Mouse (Mus musculus) stomach, embryonic 15.5 days (tissue): Measurements from ENCODE around the gene Plod2. TPM values are rescaled to one million over a fixed set of nuclear protein-coding genes. Genes with fewer than 3 reads are reported as not detected.

Source experiments
- ATAC-seq: fragments of 200-750 bp; cut with Nextera tagmentation; 2 replicates; pipeline ENCODE4 v1.8.0; 2017; ENCODE audit warnings: low read depth, moderate number of reproducible peaks, moderate TSS enrichment; ENCODE audit not compliant: insufficient read depth, low FRiP score
- H3K27ac ChIP-seq: fragments of 300-500 bp; sonication (generic); 2 replicates; pipeline ENCODE4 v1.5.1; 2015; ENCODE audit warnings: mild to moderate bottlenecking, inconsistent platforms
- H3K27me3 ChIP-seq: fragments of 300-500 bp; sonication (generic); replicated peaks from 2 replicates; pipeline ENCODE4 v1.6.1; 2015; ENCODE audit warnings: inconsistent platforms
- H3K36me3 ChIP-seq: fragments of 300-500 bp; sonication (generic); 2 replicates; pipeline ENCODE4 v1.6.1; 2015; ENCODE audit warnings: inconsistent platforms
- H3K4me1 ChIP-seq: fragments of 300-500 bp; sonication (generic); 2 replicates; pipeline ENCODE4 v1.6.1; 2015; ENCODE audit warnings: inconsistent platforms
- H3K4me2 ChIP-seq: fragments of 300-500 bp; sonication (generic); 2 replicates; pipeline ENCODE4 v1.6.1; 2015; ENCODE audit warnings: mild to moderate bottlenecking, inconsistent platforms
- H3K4me3 ChIP-seq: fragments of 300-500 bp; sonication (generic); replicated peaks from 2 replicates; pipeline ENCODE4 v1.5.1; 2015; ENCODE audit warnings: inconsistent platforms
- H3K9ac ChIP-seq: fragments of 300-500 bp; sonication (generic); 2 replicates; pipeline ENCODE4 v1.6.1; 2015; ENCODE audit warnings: inconsistent platforms
- H3K9me3 ChIP-seq: fragments of 300-500 bp; sonication (generic); 2 replicates; pipeline ENCODE4 v1.6.1; 2016; ENCODE audit warnings: inconsistent platforms
- WGBS: fragments of 180-500 bp; shearing (Covaris S2); methylation state at CpG from one replicate; pipeline ENCODE4 v1.1.7; 2015; 5-methylcytosine and 5-hydroxymethylcytosine counted together
- polyA plus RNA-seq: library from polyadenylated mRNA; unstranded; fragments of >200 nt; fragmentation: Nextera tagmentation; extraction: Ambion mirVana; gene quantifications from 2 replicates; pipeline ENCODE4 v1.2.1, GENCODE M21; 2015

Gene Plod2
- 39.4 and 41.4 TPM in 2 replicates for polyA plus RNA-seq

DNA sequence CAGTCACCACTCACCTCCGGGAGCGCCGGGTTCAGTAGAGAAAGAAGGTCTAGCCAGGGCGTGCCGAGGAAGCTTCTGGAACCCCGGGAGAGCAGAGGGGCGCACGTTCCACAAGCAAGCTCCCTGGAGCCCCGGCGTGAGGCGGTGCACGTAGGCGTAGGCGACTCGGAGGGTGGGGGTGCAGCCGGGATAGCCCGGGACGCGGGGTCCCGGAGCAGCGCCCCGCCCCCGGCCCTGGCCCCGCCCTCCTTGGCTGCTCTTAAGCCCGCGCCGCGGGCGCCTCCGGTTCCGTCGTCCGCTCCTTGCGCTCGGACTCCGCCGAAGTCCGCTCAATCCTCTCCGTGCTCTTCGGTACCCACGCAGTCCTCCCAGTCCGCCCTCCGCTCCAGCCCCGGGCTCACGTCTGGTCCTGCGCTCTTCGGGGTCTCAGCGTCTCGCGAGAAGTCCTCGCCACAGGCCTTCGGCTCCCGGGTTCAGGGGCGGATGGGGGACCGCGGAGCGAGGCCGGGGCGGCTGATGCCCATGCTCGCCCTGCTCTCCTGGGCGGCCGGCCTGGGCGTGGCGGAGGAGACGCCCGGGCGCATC is at the start of gene Plod2:
TSS of gene Plod2 (plus strand) at position 247 of the 585 bp plus-strand sequence.
- Histone ChIP-seq H3K9ac (peak within 1 kb of the TSS; percentile 74), H3K36me3 (no peaks in the 10 kb centered on the region), H3K4me1 (peaks cover 29% of the 10 kb centered on the region), H3K4me2 (peak within 1 kb of the TSS; percentile 73), H3K27me3 (no peaks in the 10 kb centered on the region), H3K27ac (peak within 1 kb of the TSS; percentile 92), H3K4me3 (peak within 1 kb of the TSS; percentile 92), H3K9me3 (no peaks in the 10 kb centered on the region)
- ATAC-seq = peak; percentile 94
- WGBS = under 1% methylated on average over 64 of the region's 67 CpGs

- Histone ChIP-seq H3K4me2 (no peak overlapping the region), H3K9me3 (no peaks in the 10 kb centered on the region), H3K36me3 (no peaks in the 10 kb centered on the region), H3K27me3 (no peaks in the 10 kb centered on the region), H3K27ac (no peak overlapping the region), H3K4me1 (no peaks in the 10 kb centered on the region), H3K4me3 (no peak overlapping the region), H3K9ac (no peak overlapping the region)
- no peak for ATAC-seq
- whole genome bisulfite sequencing = 45% methylated on average over 12 of the region's 12 CpGs
Observed at GRCm38 (mm10) chr9:92499710-92500410, 42.2 kb upstream of the Plod2 start.

- 33% methylated on average over 3 of the region's 3 CpGs for WGBS
- Histone ChIP-seq H3K4me3 (no peak overlapping the region), H3K4me2 (no peak overlapping the region), H3K4me1 (no peaks in the 10 kb centered on the region), H3K27ac (no peak overlapping the region), H3K9me3 (no peaks in the 10 kb centered on the region), H3K36me3 (no peaks in the 10 kb centered on the region), H3K9ac (no peak overlapping the region), H3K27me3 (no peaks in the 10 kb centered on the region)
- no peak for ATAC-seq
Observed at GRCm38 (mm10) chr9:92504256-92504655, 37.8 kb upstream of the Plod2 start.

DNA sequence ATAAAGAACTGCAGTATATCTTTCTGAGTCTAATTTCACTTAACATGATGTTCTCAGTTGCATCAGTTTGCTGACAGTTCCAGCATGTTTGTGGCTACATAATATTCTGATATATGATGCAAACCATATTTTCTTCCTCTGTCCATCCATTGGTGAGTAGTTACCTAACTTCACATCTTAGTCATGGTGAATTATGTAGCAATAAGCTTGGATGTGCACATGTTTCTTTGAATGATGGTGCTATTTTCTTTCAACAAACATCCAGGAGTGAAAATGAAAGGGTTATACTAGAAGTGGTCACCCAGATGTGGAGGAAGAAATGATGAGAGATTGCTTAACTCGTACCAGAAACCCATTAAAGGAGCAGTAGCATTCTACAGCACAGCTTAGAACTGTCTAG is 37.1 kb upstream of the Plod2 start:
- no peaks in the 10 kb centered on the region for H3K27me3 ChIP-seq
- H3K4me2 ChIP-seq = no peak overlapping the region
- H3K4me1 ChIP-seq = no peaks in the 10 kb centered on the region
- H3K9me3 ChIP-seq = no peaks in the 10 kb centered on the region
- no peaks in the 10 kb centered on the region for H3K36me3 ChIP-seq
- ATAC-seq = no peak
- no peak overlapping the region for H3K9ac ChIP-seq
- no peak overlapping the region for H3K27ac ChIP-seq
- H3K4me3 ChIP-seq = no peak overlapping the region
- 43% methylated on average over 1 of the region's 1 CpGs for WGBS

GRCm38 (mm10) chr9:92511696-92512095 is 30.3 kb upstream of the Plod2 start:
- Histone ChIP-seq H3K36me3 (no peaks in the 10 kb centered on the region), H3K27me3 (no peaks in the 10 kb centered on the region), H3K9ac (no peak overlapping the region), H3K27ac (no peak overlapping the region), H3K4me1 (no peaks in the 10 kb centered on the region), H3K4me2 (no peak overlapping the region), H3K9me3 (no peaks in the 10 kb centered on the region), H3K4me3 (no peak overlapping the region)
- no peak for ATAC-seq

- Histone ChIP-seq H3K4me1 (no peaks in the 10 kb centered on the region), H3K27ac (no peak overlapping the region), H3K9me3 (no peaks in the 10 kb centered on the region), H3K27me3 (no peaks in the 10 kb centered on the region), H3K9ac (no peak overlapping the region), H3K36me3 (no peaks in the 10 kb centered on the region), H3K4me2 (no peak overlapping the region), H3K4me3 (no peak overlapping the region)
- ATAC-seq = no peak
- 95% methylated on average over 12 of the region's 12 CpGs for WGBS
Observed at GRCm38 (mm10) chr9:92517036-92517435, 25.0 kb upstream of the Plod2 start.

GRCm38 (mm10) chr9:92520751-92521150 is 21.3 kb upstream of the Plod2 start:
- WGBS = 87% methylated on average over 10 of the region's 10 CpGs
- H3K36me3 ChIP-seq = no peaks in the 10 kb centered on the region
- no peak overlapping the region for H3K4me3 ChIP-seq

DNA sequence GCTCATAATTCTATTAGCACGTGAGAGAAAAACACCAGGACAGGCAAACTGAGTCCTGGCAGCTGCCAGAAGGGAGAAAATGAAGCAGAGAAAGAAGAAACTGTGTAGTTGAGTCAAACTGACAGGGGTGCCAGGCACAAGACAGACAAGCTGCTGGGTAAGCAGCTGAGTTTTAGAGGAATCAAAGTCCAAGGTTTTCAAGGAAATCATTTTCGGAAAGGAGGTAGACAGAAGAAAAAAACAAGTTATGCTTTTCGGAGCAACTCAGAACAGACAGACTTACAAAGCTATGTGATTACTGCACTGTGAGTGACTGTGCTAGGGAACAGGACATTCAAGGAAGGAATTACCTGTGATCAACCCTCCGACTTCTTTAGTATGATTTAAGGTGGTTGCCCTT is 17.5 kb upstream of the Plod2 start:
- ATAC-seq = no peak
- Histone ChIP-seq H3K36me3 (no peaks in the 10 kb centered on the region), H3K4me2 (no peak overlapping the region), H3K9me3 (no peaks in the 10 kb centered on the region), H3K27ac (no peak overlapping the region), H3K9ac (no peak overlapping the region), H3K4me1 (no peaks in the 10 kb centered on the region), H3K4me3 (no peak overlapping the region), H3K27me3 (no peaks in the 10 kb centered on the region)
- WGBS = 83% methylated on average over 4 of the region's 4 CpGs

More at GRCm38 (mm10) chr9:92520751-92521150, 21.3 kb upstream of the Plod2 start:
- Histone ChIP-seq H3K9me3 (no peaks in the 10 kb centered on the region), H3K27me3 (no peaks in the 10 kb centered on the region), H3K9ac (no peak overlapping the region), H3K4me2 (no peak overlapping the region), H3K27ac (no peak overlapping the region), H3K4me1 (no peaks in the 10 kb centered on the region)
- no peak for ATAC-seq

- Histone ChIP-seq H3K27ac (no peak overlapping the region), H3K9ac (no peak overlapping the region), H3K27me3 (no peaks in the 10 kb centered on the region), H3K36me3 (no peaks in the 10 kb centered on the region), H3K9me3 (no peaks in the 10 kb centered on the region), H3K4me1 (no peaks in the 10 kb centered on the region), H3K4me3 (no peak overlapping the region), H3K4me2 (no peak overlapping the region)
- 81% methylated on average over 3 of the region's 3 CpGs for WGBS
- ATAC-seq = no peak
Observed at GRCm38 (mm10) chr9:92530055-92530454, 12.0 kb upstream of the Plod2 start.

- Histone ChIP-seq H3K4me1 (0 out of 2 replicates have a peak, but pooled peaks cover 2% of the 10 kb centered on the region), H3K36me3 (no peaks in the 10 kb centered on the region), H3K9ac (no peak overlapping the region), H3K4me2 (no peak overlapping the region), H3K4me3 (no peak overlapping the region), H3K27me3 (no peaks in the 10 kb centered on the region), H3K9me3 (no peaks in the 10 kb centered on the region), H3K27ac (no peak overlapping the region)
- WGBS = 69% methylated on average over 6 of the region's 6 CpGs
- no peak for ATAC-seq
Observed at GRCm38 (mm10) chr9:92537735-92538134, 4.3 kb upstream of the Plod2 start.

DNA sequence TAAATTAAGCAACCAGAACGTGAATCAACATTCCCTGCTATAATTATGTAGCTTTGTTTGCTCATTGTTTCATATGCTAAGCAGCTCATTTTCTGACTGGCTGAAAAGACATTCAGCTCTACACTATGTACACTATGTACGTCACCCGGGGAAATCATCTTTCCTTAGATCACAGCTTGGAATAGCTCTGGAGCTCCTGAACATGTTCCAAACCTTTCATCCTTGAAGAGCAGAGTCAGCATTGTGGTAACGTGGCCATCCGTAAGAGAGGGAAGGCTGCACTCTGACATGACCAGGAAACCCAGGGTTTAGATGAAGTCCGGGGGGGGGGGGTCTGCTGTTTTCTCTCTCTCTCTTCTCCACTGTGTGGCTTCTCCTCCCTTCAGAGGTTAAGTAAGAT is 3.8 kb upstream of the Plod2 start:
- ATAC-seq = no peak
- Histone ChIP-seq H3K27ac (no peak overlapping the region), H3K27me3 (no peaks in the 10 kb centered on the region), H3K36me3 (no peaks in the 10 kb centered on the region), H3K9me3 (no peaks in the 10 kb centered on the region), H3K4me2 (no peak overlapping the region), H3K9ac (no peak overlapping the region), H3K4me3 (no peak overlapping the region), H3K4me1 (0 out of 2 replicates have a peak, but pooled peaks cover 6% of the 10 kb centered on the region)
- 71% methylated on average over 6 of the region's 6 CpGs for WGBS

DNA sequence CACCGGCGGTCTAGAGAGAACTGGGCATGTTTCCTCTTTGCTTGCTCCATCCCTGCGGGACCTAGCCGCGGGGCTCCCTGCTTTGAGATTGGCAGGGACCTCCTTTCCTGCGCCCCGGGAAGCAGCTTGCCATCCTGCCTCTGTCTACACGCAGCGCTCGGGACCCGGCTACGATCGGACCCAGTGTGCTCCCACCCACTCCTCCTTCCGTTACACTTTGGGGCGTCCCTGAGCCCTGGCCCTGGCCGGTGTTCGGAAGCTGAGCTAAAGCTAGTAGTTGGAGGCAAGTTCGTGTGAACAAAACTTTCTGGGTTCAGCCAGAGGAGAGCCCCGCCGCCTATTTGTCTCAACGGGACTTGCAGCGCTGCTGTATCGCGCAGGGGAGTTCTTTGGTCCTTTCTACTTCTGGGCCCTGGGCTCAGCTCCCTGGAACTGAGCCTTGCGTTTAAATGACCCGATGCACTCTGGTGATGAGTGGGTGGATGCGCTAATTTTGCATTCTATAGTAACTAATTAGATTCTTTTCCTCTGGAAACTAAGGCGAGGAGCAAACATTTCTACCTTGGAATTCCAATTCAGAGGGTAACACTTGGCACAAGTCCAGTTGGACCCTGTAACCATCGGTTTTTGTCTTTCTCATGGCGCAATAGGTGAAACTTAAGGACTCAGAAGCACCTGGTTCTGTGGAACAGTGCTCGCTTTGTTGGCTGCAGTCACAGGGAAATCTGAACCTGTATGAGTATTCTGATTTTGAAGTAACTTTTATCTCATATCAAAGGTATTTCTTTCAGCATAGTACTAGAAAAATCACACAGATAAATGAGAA is 781 bp downstream of the Plod2 start:
- Histone ChIP-seq H3K27ac (peak overlapping the region; percentile 92), H3K9ac (peak overlapping the region; percentile 74), H3K9me3 (no peaks in the 10 kb centered on the region), H3K27me3 (no peaks in the 10 kb centered on the region), H3K4me2 (peak overlapping the region; percentile 73), H3K36me3 (no peaks in the 10 kb centered on the region), H3K4me1 (peaks cover 29% of the 10 kb centered on the region), H3K4me3 (peak overlapping the region; percentile 92)
- peak; percentile 41 for ATAC-seq
- 3% methylated on average over 31 of the region's 31 CpGs for WGBS
